Mouse (Mus musculus) stomach, embryonic 15.5 days (tissue): ENCODE measurements around the gene Hadh. TPM values are rescaled to one million over a fixed set of nuclear protein-coding genes. Genes with fewer than 3 reads are reported as not detected.

ENCODE experiments used
- ATAC-seq: fragments of 200-750 bp; cut with Nextera tagmentation; 2 replicates; pipeline ENCODE4 v1.8.0; 2017; ENCODE audit warnings: low read depth, moderate number of reproducible peaks, moderate TSS enrichment; ENCODE audit not compliant: insufficient read depth, low FRiP score
- H3K27ac ChIP-seq: fragments of 300-500 bp; sonication (generic); 2 replicates; pipeline ENCODE4 v1.5.1; 2015; ENCODE audit warnings: mild to moderate bottlenecking, inconsistent platforms
- H3K27me3 ChIP-seq: fragments of 300-500 bp; sonication (generic); replicated peaks from 2 replicates; pipeline ENCODE4 v1.6.1; 2015; ENCODE audit warnings: inconsistent platforms
- H3K36me3 ChIP-seq: fragments of 300-500 bp; sonication (generic); 2 replicates; pipeline ENCODE4 v1.6.1; 2015; ENCODE audit warnings: inconsistent platforms
- H3K4me1 ChIP-seq: fragments of 300-500 bp; sonication (generic); 2 replicates; pipeline ENCODE4 v1.6.1; 2015; ENCODE audit warnings: inconsistent platforms
- H3K4me2 ChIP-seq: fragments of 300-500 bp; sonication (generic); 2 replicates; pipeline ENCODE4 v1.6.1; 2015; ENCODE audit warnings: mild to moderate bottlenecking, inconsistent platforms
- H3K4me3 ChIP-seq: fragments of 300-500 bp; sonication (generic); replicated peaks from 2 replicates; pipeline ENCODE4 v1.5.1; 2015; ENCODE audit warnings: inconsistent platforms
- H3K9ac ChIP-seq: fragments of 300-500 bp; sonication (generic); 2 replicates; pipeline ENCODE4 v1.6.1; 2015; ENCODE audit warnings: inconsistent platforms
- H3K9me3 ChIP-seq: fragments of 300-500 bp; sonication (generic); 2 replicates; pipeline ENCODE4 v1.6.1; 2016; ENCODE audit warnings: inconsistent platforms
- WGBS: fragments of 180-500 bp; shearing (Covaris S2); methylation state at CpG from one replicate; pipeline ENCODE4 v1.1.7; 2015; 5-methylcytosine and 5-hydroxymethylcytosine counted together
- polyA plus RNA-seq: library from polyadenylated mRNA; unstranded; fragments of >200 nt; fragmentation: Nextera tagmentation; extraction: Ambion mirVana; gene quantifications from 2 replicates; pipeline ENCODE4 v1.2.1, GENCODE M21; 2015

Hadh gene
- polyA plus RNA-seq, 1 experiment from 2014 or later, result 141 TPM

- whole genome bisulfite sequencing, result 72% methylated on average over 3 of the region's 3 CpGs
- Histone ChIP-seq H3K9ac (no peak overlapping the region), H3K4me3 (no peak overlapping the region), H3K36me3 (peaks cover 18% of the 10 kb centered on the region), H3K4me1 (peaks cover 7% of the 10 kb centered on the region; the same call in 1 of the 2 replicates), H3K9me3 (no peaks in the 10 kb centered on the region), H3K27ac (no peak overlapping the region), H3K4me2 (no peak overlapping the region), H3K27me3 (no peaks in the 10 kb centered on the region)
- ATAC-seq, result no peak
These were observed 5.4 kb downstream of the Hadh start for GRCm38 (mm10) chr3:131266366-131267050.

- no peak for ATAC-seq
- no peaks in the 10 kb centered on the region for H3K9me3 ChIP-seq
These were observed 6.4 kb downstream of the Hadh start for GRCm38 (mm10) chr3:131265516-131265915.

GRCm38 (mm10) chr3:131263766-131264486 is 8.0 kb downstream of the Hadh start:
- Histone ChIP-seq H3K4me2 (no peak overlapping the region), H3K4me3 (no peak overlapping the region), H3K27ac (no peak overlapping the region), H3K9ac (no peak overlapping the region), H3K9me3 (no peaks in the 10 kb centered on the region), H3K4me1 (no peaks in the 10 kb centered on the region), H3K27me3 (no peaks in the 10 kb centered on the region), H3K36me3 (peaks cover 30% of the 10 kb centered on the region)
- ATAC-seq, result no peak
- 64% methylated on average over 15 of the region's 15 CpGs for WGBS

More at GRCm38 (mm10) chr3:131265516-131265915, 6.4 kb downstream of the Hadh start:
- H3K9ac ChIP-seq, result no peak overlapping the region
- no peaks in the 10 kb centered on the region for H3K27me3 ChIP-seq
- no peak overlapping the region for H3K27ac ChIP-seq
- no peak overlapping the region for H3K4me3 ChIP-seq
- H3K4me1 ChIP-seq, result peaks cover 1% of the 10 kb centered on the region; the same call in 1 of the 2 replicates
- H3K36me3 ChIP-seq, result peaks cover 27% of the 10 kb centered on the region
- H3K4me2 ChIP-seq, result no peak overlapping the region
- WGBS, result 80% methylated on average over 8 of the region's 8 CpGs

- Histone ChIP-seq H3K27me3 (no peaks in the 10 kb centered on the region), H3K9me3 (no peaks in the 10 kb centered on the region), H3K4me1 (no peaks in the 10 kb centered on the region), H3K4me3 (no peak overlapping the region), H3K27ac (no peak overlapping the region), H3K36me3 (peaks cover 24% of the 10 kb centered on the region; the same call in 1 of the 2 replicates), H3K9ac (no peak overlapping the region), H3K4me2 (no peak overlapping the region)
- ATAC-seq, result no peak
- WGBS, result 79% methylated on average over 6 of the region's 6 CpGs
These were observed 11.5 kb downstream of the Hadh start for GRCm38 (mm10) chr3:131260418-131260817.

- no peak for ATAC-seq
- Histone ChIP-seq H3K4me2 (no peak overlapping the region), H3K9ac (no peak overlapping the region), H3K4me1 (no peaks in the 10 kb centered on the region), H3K36me3 (peaks cover 24% of the 10 kb centered on the region; the same call in 1 of the 2 replicates), H3K27ac (no peak overlapping the region), H3K9me3 (no peaks in the 10 kb centered on the region), H3K27me3 (no peaks in the 10 kb centered on the region), H3K4me3 (no peak overlapping the region)
- WGBS, result 90% methylated on average over 9 of the region's 9 CpGs
These were observed 12.4 kb downstream of the Hadh start for GRCm38 (mm10) chr3:131259392-131259965.

GRCm38 (mm10) chr3:131258921-131259320 is 13.0 kb downstream of the Hadh start:
- H3K36me3 ChIP-seq, result peaks cover 24% of the 10 kb centered on the region; the same call in 1 of the 2 replicates
- no peaks in the 10 kb centered on the region for H3K4me1 ChIP-seq
- H3K9me3 ChIP-seq, result no peaks in the 10 kb centered on the region
- H3K4me3 ChIP-seq, result no peak overlapping the region
- H3K27ac ChIP-seq, result no peak overlapping the region
- H3K4me2 ChIP-seq, result no peak overlapping the region
- H3K9ac ChIP-seq, result no peak overlapping the region
- 88% methylated on average over 3 of the region's 3 CpGs for WGBS
- ATAC-seq, result no peak
- no peaks in the 10 kb centered on the region for H3K27me3 ChIP-seq

- no peak for ATAC-seq
- no peaks in the 10 kb centered on the region for H3K27me3 ChIP-seq
- H3K4me3 ChIP-seq, result no peak overlapping the region
- 0 out of 2 replicates have a peak, but pooled peaks cover 3% of the 10 kb centered on the region for H3K9me3 ChIP-seq
- 0 out of 2 replicates have a peak, but pooled peaks cover 3% of the 10 kb centered on the region for H3K36me3 ChIP-seq
- H3K27ac ChIP-seq, result no peak overlapping the region
- H3K9ac ChIP-seq, result no peak overlapping the region
- WGBS, result 91% methylated on average over 3 of the region's 3 CpGs
- H3K4me2 ChIP-seq, result no peak overlapping the region
- H3K4me1 ChIP-seq, result no peaks in the 10 kb centered on the region
These were observed 16.4 kb downstream of the Hadh start for GRCm38 (mm10) chr3:131255399-131255981.

GRCm38 (mm10) chr3:131254991-131255390 is 16.9 kb downstream of the Hadh start:
- H3K4me2 ChIP-seq, result no peak overlapping the region
- no peak overlapping the region for H3K27ac ChIP-seq
- H3K27me3 ChIP-seq, result no peaks in the 10 kb centered on the region
- no peak overlapping the region for H3K4me3 ChIP-seq
- 94% methylated on average over 4 of the region's 4 CpGs for WGBS
- no peak overlapping the region for H3K9ac ChIP-seq
- no peak for ATAC-seq
- H3K36me3 ChIP-seq, result no peaks in the 10 kb centered on the region
- H3K9me3 ChIP-seq, result 0 out of 2 replicates have a peak, but pooled peaks cover 3% of the 10 kb centered on the region
- no peaks in the 10 kb centered on the region for H3K4me1 ChIP-seq

GRCm38 (mm10) chr3:131251601-131252000 is 20.3 kb downstream of the Hadh start:
- H3K9ac ChIP-seq, result no peak overlapping the region
- H3K36me3 ChIP-seq, result peaks cover 9% of the 10 kb centered on the region; the same call in 1 of the 2 replicates
- WGBS, result 81% methylated on average over 7 of the region's 7 CpGs
- H3K4me1 ChIP-seq, result no peaks in the 10 kb centered on the region
- H3K4me2 ChIP-seq, result no peak overlapping the region
- H3K4me3 ChIP-seq, result no peak overlapping the region
- no peaks in the 10 kb centered on the region for H3K27me3 ChIP-seq
- H3K9me3 ChIP-seq, result 0 out of 2 replicates have a peak, but pooled peaks cover 3% of the 10 kb centered on the region
- H3K27ac ChIP-seq, result no peak overlapping the region
- ATAC-seq, result 0 out of 2 replicates have a peak, but pooled peaks have one; percentile 5

- H3K27me3 ChIP-seq, result no peaks in the 10 kb centered on the region
- no peak overlapping the region for H3K27ac ChIP-seq
- H3K36me3 ChIP-seq, result peaks cover 9% of the 10 kb centered on the region; the same call in 1 of the 2 replicates
- no peak overlapping the region for H3K4me3 ChIP-seq
- H3K4me1 ChIP-seq, result no peaks in the 10 kb centered on the region
- 84% methylated on average over 13 of the region's 13 CpGs for WGBS
- 0 out of 2 replicates have a peak, but pooled peaks cover 3% of the 10 kb centered on the region for H3K9me3 ChIP-seq
- H3K9ac ChIP-seq, result no peak overlapping the region
- no peak overlapping the region for H3K4me2 ChIP-seq
- ATAC-seq, result no peak
These were observed 20.9 kb downstream of the Hadh start for GRCm38 (mm10) chr3:131250978-131251377.

- Histone ChIP-seq H3K27me3 (no peaks in the 10 kb centered on the region), H3K4me1 (no peaks in the 10 kb centered on the region; the same call in 1 of the 2 replicates), H3K4me3 (no peak overlapping the region), H3K36me3 (peaks cover 9% of the 10 kb centered on the region; the same call in 1 of the 2 replicates), H3K9me3 (0 out of 2 replicates have a peak, but pooled peaks cover 3% of the 10 kb centered on the region), H3K27ac (no peak overlapping the region; the same call in 1 of the 2 replicates), H3K9ac (no peak overlapping the region), H3K4me2 (no peak overlapping the region)
- 56% methylated on average over 2 of the region's 2 CpGs for WGBS
- no peak for ATAC-seq
These were observed 21.6 kb downstream of the Hadh start for GRCm38 (mm10) chr3:131250283-131250682.
